8 mouse cellular contexts compared by ENCODE assay signal in genomic region chr11:60199702-60200184, GRCm38 (mm10). TPM values are rescaled to one million over a fixed set of nuclear protein-coding genes. Genes with fewer than 3 reads are reported as not detected.
DNase-seq lines count a peak whose midpoint lies in the region; TF ChIP-seq lines count a peak whose summit lies in the region.

No protein-coding gene starts in this region.

- peak overlapping the region; percentile 1; the same call in 1 of the 2 replicates for H3K4me3 ChIP-seq in layer of hippocampus, adult 2 months
- no peak overlapping the region for H3K4me3 ChIP-seq in lung, adult 2 months (replicated peaks; ENCODE audit: extremely low read depth, low read depth, low read length)
- H3K4me3 ChIP-seq in olfactory bulb, adult 2 months (ENCODE audit: insufficient read depth, low read depth, low read length) = peak overlapping the region; percentile 25

- no peaks in the 10 kb centered on the region for H3K4me1 ChIP-seq in lung, adult 2 months (ENCODE audit: control insufficient read depth, insufficient read depth, low read length)
- peaks cover 6% of the 10 kb centered on the region for H3K4me1 ChIP-seq in olfactory bulb, adult 2 months (ENCODE audit: control insufficient read depth, insufficient read depth, low read length)

- peak; percentile 64 for DNase-seq in MEL-GATA-1-ER (ENCODE audit: extremely low read depth, low read depth)
- peak; percentile 96 for DNase-seq in cerebellum, adult 8-10 months
- peak; percentile 90 for DNase-seq in forelimb bud, embryonic 11.5 days (ENCODE audit: low read depth, low spot score)
- DNase-seq in heart, postnatal 4 days = peak; percentile 97
- DNase-seq in layer of hippocampus, adult 2 months (ENCODE audit: low spot score in 2 of 2) = peak; percentile 90 to 95
- DNase-seq in lung, adult 2 months = peak; percentile 93
- peak; percentile 79 to 82 for DNase-seq in thymus, adult 18-20 months

- 10% methylated on average over 18 of the region's 18 CpGs for WGBS in lung, adult 2 months
- WGBS in olfactory bulb, adult 2 months = 5% methylated on average over 18 of the region's 18 CpGs

- TF ChIP-seq CTCF in layer of hippocampus, adult 2 months (conservative IDR thresholded peaks at IDR 0.05) = peak; percentile 100
- TF ChIP-seq CTCF in lung, adult 2 months (IDR thresholded peaks at IDR 0.05; ENCODE audit: insufficient read depth, low read length) = peak; percentile 97
- peak; percentile 93 for TF ChIP-seq CTCF in olfactory bulb, adult 2 months (IDR thresholded peaks at IDR 0.05; ENCODE audit: insufficient read depth, low read depth, low read length)

- TF ChIP-seq POLR2A in lung, adult 2 months (IDR thresholded peaks at IDR 0.05; ENCODE audit: borderline replicate concordance, extremely low read depth, low read depth, low read length) = no peak
- TF ChIP-seq POLR2A in olfactory bulb, adult 2 months (IDR thresholded peaks at IDR 0.05; ENCODE audit: insufficient read depth, low read depth, low read length) = no peak

- H3K27ac ChIP-seq in layer of hippocampus, adult 2 months = peak overlapping the region; percentile 67
- no peak overlapping the region for H3K27ac ChIP-seq in olfactory bulb, adult 2 months (ENCODE audit: insufficient read depth, low read depth, low read length)

RNA-seq across cellular contexts. Expression of gene Srebf1, which starts 22.6 kb away (rescaled TPM):
- 10 to 100 TPM; 35.8 to 50.8 TPM for total RNA-seq in heart, postnatal 4 days (2021)
- total RNA-seq in layer of hippocampus, adult 2 months (2021) = 10 to 100 TPM; 64.2 to 70.8 TPM
- polyA plus RNA-seq in lung, adult 2 months (2012; rRNA removed) = 206 and 236 TPM in 2 replicates
- polyA plus RNA-seq in olfactory bulb, adult 2 months (2012; ENCODE audit: insufficient read depth, insufficient read length, low replicate concordance, missing spikeins) = not detected in 2 replicates
